Mouse (Mus musculus) brown adipose tissue, adult 24 weeks (tissue): ENCODE results near the gene Kcnc3. TPM values are rescaled to one million over a fixed set of nuclear protein-coding genes. Genes with fewer than 3 reads are reported as not detected.

Source experiments
- H3K27ac ChIP-seq: fragments of 200-500 bp; replicated peaks from 2 replicates; pipeline ENCODE4 v1.5.1; 2012; ENCODE audit warnings: low read depth, mild to moderate bottlenecking, low read length
- H3K4me1 ChIP-seq: fragments of 200-500 bp; 2 replicates; pipeline ENCODE4 v1.6.1; 2012; ENCODE audit warnings: low read length, mixed read lengths; ENCODE audit not compliant: control insufficient read depth, insufficient read depth, insufficient read length
- H3K4me3 ChIP-seq: fragments of 200-500 bp; 2 replicates; pipeline ENCODE4 v1.5.1; 2012; ENCODE audit warnings: low read depth, mild to moderate bottlenecking, low read length, moderate library complexity; ENCODE audit not compliant: insufficient read depth
- polyA plus RNA-seq: library from polyadenylated mRNA; stranded (reverse); fragments of >200 nt; gene quantifications from 2 replicates; pipeline ENCODE4 v1.2.4, GENCODE M21; 2012; ENCODE audit not compliant: missing spikeins, insufficient read depth, insufficient read length

The Kcnc3 gene
- polyA plus RNA-seq, 1 experiment = 0.83 TPM

- Histone ChIP-seq H3K4me3 (no peak overlapping the region), H3K4me1 (no peaks in the 10 kb centered on the region), H3K27ac (no peak overlapping the region)
Observed at GRCm38 (mm10) chr7:44623714-44624542, 33.5 kb downstream of the Kcnc3 start.

GRCm38 (mm10) chr7:44624543-44624826, 34.0 kb downstream of the Kcnc3 start:
- Histone ChIP-seq H3K4me3 (no peak overlapping the region), H3K4me1 (no peaks in the 10 kb centered on the region), H3K27ac (no peak overlapping the region)

- no peaks in the 10 kb centered on the region for H3K4me1 ChIP-seq
- H3K4me3 ChIP-seq = no peak overlapping the region
- H3K27ac ChIP-seq = no peak overlapping the region
Observed at GRCm38 (mm10) chr7:44624828-44625227, 34.4 kb downstream of the Kcnc3 start.

GRCm38 (mm10) chr7:44625241-44626067, 35.0 kb downstream of the Kcnc3 start:
- H3K4me3 ChIP-seq = no peak overlapping the region
- H3K4me1 ChIP-seq = no peaks in the 10 kb centered on the region
- H3K27ac ChIP-seq = no peak overlapping the region

- Histone ChIP-seq H3K27ac (no peak overlapping the region), H3K4me3 (no peak overlapping the region), H3K4me1 (no peaks in the 10 kb centered on the region)
Observed at GRCm38 (mm10) chr7:44626068-44626385, 35.6 kb downstream of the Kcnc3 start.

- Histone ChIP-seq H3K27ac (no peak overlapping the region), H3K4me1 (no peaks in the 10 kb centered on the region), H3K4me3 (no peak overlapping the region)
Observed at GRCm38 (mm10) chr7:44626966-44627365, 36.5 kb downstream of the Kcnc3 start.

- no peak overlapping the region for H3K27ac ChIP-seq
- no peak overlapping the region for H3K4me3 ChIP-seq
- H3K4me1 ChIP-seq = no peaks in the 10 kb centered on the region
Observed at GRCm38 (mm10) chr7:44628402-44629034, 38.1 kb downstream of the Kcnc3 start.

- H3K27ac ChIP-seq = no peak overlapping the region
- H3K4me3 ChIP-seq = no peak overlapping the region
- no peaks in the 10 kb centered on the region for H3K4me1 ChIP-seq
Observed at GRCm38 (mm10) chr7:44630437-44630836, 40.0 kb downstream of the Kcnc3 start.

GRCm38 (mm10) chr7:44632676-44633075, 42.2 kb downstream of the Kcnc3 start:
- Histone ChIP-seq H3K4me1 (no peaks in the 10 kb centered on the region), H3K4me3 (no peak overlapping the region), H3K27ac (no peak overlapping the region)

- Histone ChIP-seq H3K4me1 (no peaks in the 10 kb centered on the region), H3K27ac (no peak overlapping the region), H3K4me3 (no peak overlapping the region)
Observed at GRCm38 (mm10) chr7:44633407-44633806, 42.9 kb downstream of the Kcnc3 start.

GRCm38 (mm10) chr7:44636684-44637083, 46.2 kb downstream of the Kcnc3 start:
- no peaks in the 10 kb centered on the region for H3K4me1 ChIP-seq

GRCm38 (mm10) chr7:44638663-44639062, 48.2 kb downstream of the Kcnc3 start:
- no peak overlapping the region for H3K4me3 ChIP-seq
- H3K27ac ChIP-seq = no peak overlapping the region
- H3K4me1 ChIP-seq = no peaks in the 10 kb centered on the region

More at GRCm38 (mm10) chr7:44636684-44637083, 46.2 kb downstream of the Kcnc3 start:
- Histone ChIP-seq H3K27ac (no peak overlapping the region), H3K4me3 (no peak overlapping the region)

- no peak overlapping the region for H3K4me3 ChIP-seq
- H3K27ac ChIP-seq = no peak overlapping the region
- H3K4me1 ChIP-seq = 0 out of 2 replicates have a peak, but pooled peaks cover 2% of the 10 kb centered on the region
Observed at GRCm38 (mm10) chr7:44640843-44641605, 50.6 kb downstream of the Kcnc3 start.

GRCm38 (mm10) chr7:44641887-44642286, 51.4 kb downstream of the Kcnc3 start:
- Histone ChIP-seq H3K27ac (no peak overlapping the region), H3K4me1 (0 out of 2 replicates have a peak, but pooled peaks cover 2% of the 10 kb centered on the region), H3K4me3 (no peak overlapping the region)

- Histone ChIP-seq H3K27ac (no peak overlapping the region), H3K4me1 (0 out of 2 replicates have a peak, but pooled peaks cover 2% of the 10 kb centered on the region)
Observed at GRCm38 (mm10) chr7:44645256-44645655, 54.8 kb downstream of the Kcnc3 start.

More at GRCm38 (mm10) chr7:44645256-44645655, 54.8 kb downstream of the Kcnc3 start:
- H3K4me3 ChIP-seq = no peak overlapping the region
